Mouse (Mus musculus): Measurements from ENCODE around the gene Sprr3. TPM values are rescaled to one million over a fixed set of nuclear protein-coding genes. Genes with fewer than 3 reads are reported as not detected.

The Sprr3 gene
- total RNA-seq, 2 experiments from 2014 or later, result not detected

Other genes with a start within 250 kb of the Sprr3 start
- not detected in 2 replicates for gene Sprr2a1, start 242.9 kb downstream of the Sprr3 start, total RNA-seq (2014; fragmentation: Nextera tagmentation)
- gene Sprr2a1, start 242.9 kb downstream of the Sprr3 start, total RNA-seq (2017), result not detected in 2 replicates
- gene Sprr2a2, start 242.8 kb downstream of the Sprr3 start, total RNA-seq (2014; fragmentation: Nextera tagmentation), result not detected in 2 replicates
- not detected in 2 replicates for gene Sprr2a2, start 242.8 kb downstream of the Sprr3 start, total RNA-seq (2017)
- gene Sprr2a3, start 173.3 kb downstream of the Sprr3 start, total RNA-seq (2014; fragmentation: Nextera tagmentation), result not detected in 2 replicates
- not detected in 2 replicates for gene Sprr2a3, start 173.3 kb downstream of the Sprr3 start, total RNA-seq (2017)
- gene Sprr2b, start 142.1 kb downstream of the Sprr3 start, total RNA-seq (2014; fragmentation: Nextera tagmentation), result not detected in 2 replicates
- gene Sprr2b, start 142.1 kb downstream of the Sprr3 start, total RNA-seq (2017), result not detected in 2 replicates
- not detected in 2 replicates for gene Sprr2d, start 119.6 kb downstream of the Sprr3 start, total RNA-seq (2014; fragmentation: Nextera tagmentation)
- gene Sprr2d, start 119.6 kb downstream of the Sprr3 start, total RNA-seq (2017), result not detected in 2 replicates
- not detected in 2 replicates for gene Sprr2e, start 106.6 kb downstream of the Sprr3 start, total RNA-seq (2014; fragmentation: Nextera tagmentation)
- not detected in 2 replicates for gene Sprr2e, start 106.6 kb downstream of the Sprr3 start, total RNA-seq (2017)
- gene Sprr2f, start 93.5 kb downstream of the Sprr3 start, total RNA-seq (2014; fragmentation: Nextera tagmentation), result not detected in 2 replicates
- not detected in 2 replicates for gene Sprr2f, start 93.5 kb downstream of the Sprr3 start, total RNA-seq (2017)
- gene Sprr2h, start 73.0 kb downstream of the Sprr3 start, total RNA-seq (2014; fragmentation: Nextera tagmentation), result not detected in 2 replicates
- gene Sprr2h, start 73.0 kb downstream of the Sprr3 start, total RNA-seq (2017), result not detected in 2 replicates
- not detected in 2 replicates for gene Sprr2i, start 50.7 kb downstream of the Sprr3 start, total RNA-seq (2014; fragmentation: Nextera tagmentation)
- not detected in 2 replicates for gene Sprr2i, start 50.7 kb downstream of the Sprr3 start, total RNA-seq (2017)
- not detected in 2 replicates for gene Sprr2j-ps, start 40.6 kb downstream of the Sprr3 start, total RNA-seq (2014; fragmentation: Nextera tagmentation)
- not detected in 2 replicates for gene Sprr2j-ps, start 40.6 kb downstream of the Sprr3 start, total RNA-seq (2017)
- 4.8 and 16.6 TPM in 2 replicates for gene Gm9774, start 29.3 kb downstream of the Sprr3 start, total RNA-seq (2014; fragmentation: Nextera tagmentation)
- 1.1 and 3.6 TPM in 2 replicates for gene Gm9774, start 29.3 kb downstream of the Sprr3 start, total RNA-seq (2017)
- not detected in 2 replicates for gene Sprr2k, start 26.1 kb downstream of the Sprr3 start, total RNA-seq (2014; fragmentation: Nextera tagmentation)
- not detected in 2 replicates for gene Sprr2k, start 26.1 kb downstream of the Sprr3 start, total RNA-seq (2017)
- gene Sprr1b, start 19.9 kb downstream of the Sprr3 start, total RNA-seq (2014; fragmentation: Nextera tagmentation), result not detected in 2 replicates
- gene Sprr1b, start 19.9 kb downstream of the Sprr3 start, total RNA-seq (2017), result not detected in 2 replicates
- gene Sprr1a, start 27.2 kb upstream of the Sprr3 start, total RNA-seq (2014; fragmentation: Nextera tagmentation), result not detected in 2 replicates
- gene Sprr1a, start 27.2 kb upstream of the Sprr3 start, total RNA-seq (2017), result not detected in 2 replicates
- not detected in 2 replicates for gene Sprr4, start 41.8 kb upstream of the Sprr3 start, total RNA-seq (2014; fragmentation: Nextera tagmentation)
- gene Sprr4, start 41.8 kb upstream of the Sprr3 start, total RNA-seq (2017), result not detected in 2 replicates
- not detected in 2 replicates for gene 2310046K23Rik, start 75.8 kb upstream of the Sprr3 start, total RNA-seq (2014; fragmentation: Nextera tagmentation)
- gene 2310046K23Rik, start 75.8 kb upstream of the Sprr3 start, total RNA-seq (2017), result not detected in 2 replicates
- not detected in 2 replicates for gene Ivl, start 115.0 kb upstream of the Sprr3 start, total RNA-seq (2014; fragmentation: Nextera tagmentation)
- not detected in 2 replicates for gene Ivl, start 115.0 kb upstream of the Sprr3 start, total RNA-seq (2017)
- not detected in 2 replicates for gene Smcp, start 130.3 kb upstream of the Sprr3 start, total RNA-seq (2014; fragmentation: Nextera tagmentation)
- not detected in 2 replicates for gene Smcp, start 130.3 kb upstream of the Sprr3 start, total RNA-seq (2017)
- not detected in 2 replicates for gene 2210017I01Rik, start 148.8 kb upstream of the Sprr3 start, total RNA-seq (2014; fragmentation: Nextera tagmentation)
- not detected in 2 replicates for gene 2210017I01Rik, start 148.8 kb upstream of the Sprr3 start, total RNA-seq (2017)
- gene Lce6a, start 162.9 kb upstream of the Sprr3 start, total RNA-seq (2014; fragmentation: Nextera tagmentation), result not detected in 2 replicates
- not detected in 2 replicates for gene Lce6a, start 162.9 kb upstream of the Sprr3 start, total RNA-seq (2017)
- not detected in 2 replicates for gene Lce1a1, start 189.6 kb upstream of the Sprr3 start, total RNA-seq (2014; fragmentation: Nextera tagmentation)
- not detected in 2 replicates for gene Lce1a1, start 189.6 kb upstream of the Sprr3 start, total RNA-seq (2017)
- gene Lce1b, start 198.2 kb upstream of the Sprr3 start, total RNA-seq (2014; fragmentation: Nextera tagmentation), result not detected in 2 replicates
- not detected in 2 replicates for gene Lce1b, start 198.2 kb upstream of the Sprr3 start, total RNA-seq (2017)
- gene Lce1a2, start 211.6 kb upstream of the Sprr3 start, total RNA-seq (2014; fragmentation: Nextera tagmentation), result not detected in 2 replicates
- not detected in 2 replicates for gene Lce1a2, start 211.6 kb upstream of the Sprr3 start, total RNA-seq (2017)
- not detected in 2 replicates for gene Lce1c, start 220.5 kb upstream of the Sprr3 start, total RNA-seq (2014; fragmentation: Nextera tagmentation)
- not detected in 2 replicates for gene Lce1c, start 220.5 kb upstream of the Sprr3 start, total RNA-seq (2017)
- gene Lce1d, start 228.5 kb upstream of the Sprr3 start, total RNA-seq (2014; fragmentation: Nextera tagmentation), result not detected in 2 replicates
- not detected in 2 replicates for gene Lce1d, start 228.5 kb upstream of the Sprr3 start, total RNA-seq (2017)

Measured in megakaryocyte-erythroid progenitor cell, adult 5-6 weeks (primary cell).